Mouse (Mus musculus) left cerebral cortex, postnatal 36 days (tissue): ENCODE data around the gene Ugt1a8. TPM values are rescaled to one million over a fixed set of nuclear protein-coding genes. Genes with fewer than 3 reads are reported as not detected.
"Not testable (repeated sequence)": the region's sequence is repeated elsewhere in the genome, so short reads cannot be mapped to it uniquely, and the experiment has no call there.

ENCODE experiments used
- DNase-seq, 2 experiments: peaks; one replicate each; pipeline ENCODE4 v3.0.0; 2021 to 2022; ENCODE audit warnings: low spot score in 2 of 2, mixed read lengths in 1 of 2
- intact Hi-C: fragments of 180-260 bp; cut with DNase I; formaldehyde crosslinking; loops from one replicate; pipeline ENCODE4 v1.15.1; 2025
- total RNA-seq, 2 experiments: library from RNA; stranded (reverse); gene quantifications; 2 replicates each; pipeline ENCODE4 v1.2.3; 2021

Ugt1a8 gene
- total RNA-seq, 2 experiments from 2014 or later = not detected

- DNase-seq = no peak
- intact Hi-C loops = no loop called here
Observed at GRCm38 (mm10) chr1:88104667-88105430, 17.2 kb downstream of the Ugt1a8 start.

DNA sequence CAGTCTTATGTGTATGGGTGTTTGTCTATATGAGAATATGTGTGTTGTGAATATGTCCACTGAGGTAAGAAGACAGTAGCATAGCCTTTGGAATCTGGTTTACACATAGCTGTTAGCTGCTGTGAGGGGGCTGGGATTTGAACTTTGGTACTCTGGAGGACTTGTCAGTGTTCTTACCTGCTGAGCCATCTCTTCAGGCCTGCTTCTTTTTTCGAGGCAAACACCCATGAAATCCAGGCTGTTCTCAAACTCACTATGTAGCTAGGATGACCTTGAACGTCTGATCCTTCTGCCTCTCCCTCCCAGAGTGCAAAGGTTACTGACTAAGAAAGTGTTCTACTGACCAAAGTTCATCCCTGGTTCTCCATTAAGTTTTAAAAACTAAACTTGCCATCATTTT lies 18.0 kb downstream of the Ugt1a8 start:
- intact Hi-C loops = no loop called here

GRCm38 (mm10) chr1:88109027-88109557 lies 21.5 kb downstream of the Ugt1a8 start:
- intact Hi-C loops, DNase-seq: not testable (repeated sequence)

More for the DNA sequence above, 18.0 kb downstream of the Ugt1a8 start:
- DNase-seq = no peak

- intact Hi-C loops, DNase-seq: not testable (repeated sequence)
Observed at GRCm38 (mm10) chr1:88109604-88110003, 22.0 kb downstream of the Ugt1a8 start.

DNA sequence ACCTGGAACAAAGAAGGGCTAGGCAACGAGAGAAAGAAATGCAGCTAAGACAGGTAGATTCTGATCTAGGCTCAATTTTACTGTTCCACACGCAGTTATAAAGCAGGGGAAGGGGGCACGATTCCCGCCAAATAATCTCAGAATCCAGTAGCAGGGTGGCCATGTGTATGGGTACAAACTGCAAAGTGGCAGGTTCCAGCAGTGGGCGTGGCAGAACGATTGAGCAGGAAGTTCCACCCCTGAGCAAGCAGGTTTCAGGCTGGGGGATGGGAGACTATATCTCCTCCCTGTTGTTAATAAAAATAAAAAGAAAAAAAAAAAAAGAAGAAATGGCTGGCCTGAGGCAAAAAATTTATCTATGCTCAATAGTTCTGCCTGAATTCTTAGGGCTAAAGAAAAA lies 25.2 kb downstream of the Ugt1a8 start:
- intact Hi-C loops, DNase-seq: not testable (repeated sequence)

- intact Hi-C loops = not testable (repeated sequence)
Observed at GRCm38 (mm10) chr1:88120550-88120949, 32.9 kb downstream of the Ugt1a8 start.

DNA sequence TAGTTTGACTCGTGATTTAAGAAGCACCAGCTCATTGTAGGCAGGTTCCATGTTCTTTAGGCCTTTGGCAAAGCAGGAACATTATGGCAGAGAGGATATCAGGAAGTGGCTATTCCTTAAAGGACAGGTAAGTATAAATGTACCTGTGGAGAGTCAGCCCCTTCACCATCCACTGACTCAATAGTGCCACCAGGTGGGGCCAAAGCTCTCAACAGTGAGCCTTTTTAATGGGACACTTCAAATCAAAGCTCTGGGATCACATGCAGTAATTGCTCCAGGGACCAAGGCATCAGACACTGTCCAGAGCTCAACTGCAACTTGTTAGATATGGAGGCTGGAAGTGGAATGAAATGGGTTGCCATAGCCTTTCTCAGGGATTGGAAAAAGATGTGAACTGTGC lies 33.9 kb downstream of the Ugt1a8 start:
- intact Hi-C loops, DNase-seq: not testable (repeated sequence)

More at GRCm38 (mm10) chr1:88120550-88120949, 32.9 kb downstream of the Ugt1a8 start:
- DNase-seq = not testable (repeated sequence)

DNA sequence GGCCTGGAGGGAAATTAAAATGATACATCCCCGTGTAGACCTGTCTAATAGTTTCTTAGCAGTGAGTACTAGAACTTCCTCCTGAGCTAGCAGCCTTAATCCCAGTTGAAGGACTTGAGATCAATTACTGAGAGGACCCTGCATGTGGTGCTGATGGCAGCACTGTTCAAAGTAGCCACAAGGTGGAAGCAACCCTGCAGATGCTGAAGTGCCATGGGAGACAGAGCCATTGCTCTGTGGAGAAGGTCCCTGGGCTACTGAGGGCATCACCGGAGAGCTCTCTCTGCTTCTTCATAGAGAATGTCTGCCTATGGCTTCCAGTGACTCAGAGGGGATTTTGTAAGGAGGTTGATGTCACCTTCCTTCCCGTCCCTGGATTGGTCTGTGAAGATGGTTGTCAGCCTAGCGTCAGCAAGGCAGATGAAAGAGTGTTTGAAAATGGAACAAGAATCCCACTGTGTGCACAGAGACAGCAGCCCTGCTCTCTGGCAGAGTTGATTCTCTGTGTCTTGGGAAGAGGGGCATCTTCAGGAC lies 38.3 kb downstream of the Ugt1a8 start:
- intact Hi-C loops, DNase-seq: not testable (repeated sequence)

- DNase-seq, intact Hi-C loops: not testable (repeated sequence)
Observed at GRCm38 (mm10) chr1:88129091-88129490, 41.5 kb downstream of the Ugt1a8 start.

GRCm38 (mm10) chr1:88130223-88130622 lies 42.6 kb downstream of the Ugt1a8 start:
- DNase-seq, intact Hi-C loops: not testable (repeated sequence)

GRCm38 (mm10) chr1:88133908-88134456 lies 46.4 kb downstream of the Ugt1a8 start:
- intact Hi-C loops = no loop called here
- DNase-seq = no peak

GRCm38 (mm10) chr1:88134457-88135011 lies 46.9 kb downstream of the Ugt1a8 start, which contains the start of gene Ugt1a6a:
Ugt1a6a (plus strand) TSS chr1:88134809.
- intact Hi-C loops, DNase-seq: not testable (repeated sequence)

DNA sequence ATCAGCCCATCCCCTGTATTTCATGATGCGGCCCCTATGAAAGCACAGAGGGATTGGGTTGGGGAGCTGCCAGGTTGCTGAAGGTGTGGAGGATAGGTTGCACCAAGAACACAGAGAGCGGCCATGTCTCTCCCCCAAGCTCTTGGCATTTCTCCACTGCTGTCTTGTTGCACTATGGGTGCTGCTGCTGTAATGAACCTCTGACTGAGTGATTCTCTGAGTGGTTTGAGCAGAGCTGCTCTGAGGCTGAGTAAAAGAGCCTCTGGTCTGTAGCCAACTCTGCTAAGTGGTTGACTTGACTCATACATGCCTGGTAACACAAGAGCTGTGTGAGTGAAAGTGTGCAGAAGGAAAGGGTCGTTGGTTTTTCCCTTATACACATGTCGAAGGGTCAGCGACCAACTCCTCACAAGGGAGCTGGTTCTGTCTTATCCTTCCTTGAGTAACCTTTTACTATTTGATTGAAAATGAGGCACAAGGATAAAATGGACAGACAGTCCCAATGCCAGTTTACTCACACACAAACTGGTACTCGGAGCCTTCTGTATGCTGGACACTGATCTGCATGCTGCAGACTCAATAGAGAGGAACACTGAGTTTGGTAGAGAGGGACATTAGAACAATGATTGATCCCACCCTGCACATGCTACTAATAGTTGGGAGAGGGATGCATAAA lies 47.8 kb downstream of the Ugt1a8 start:
- intact Hi-C loops, DNase-seq: not testable (repeated sequence)

GRCm38 (mm10) chr1:88136646-88137045 lies 49.0 kb downstream of the Ugt1a8 start:
- intact Hi-C loops = no loop called here
- no peak for DNase-seq

DNA sequence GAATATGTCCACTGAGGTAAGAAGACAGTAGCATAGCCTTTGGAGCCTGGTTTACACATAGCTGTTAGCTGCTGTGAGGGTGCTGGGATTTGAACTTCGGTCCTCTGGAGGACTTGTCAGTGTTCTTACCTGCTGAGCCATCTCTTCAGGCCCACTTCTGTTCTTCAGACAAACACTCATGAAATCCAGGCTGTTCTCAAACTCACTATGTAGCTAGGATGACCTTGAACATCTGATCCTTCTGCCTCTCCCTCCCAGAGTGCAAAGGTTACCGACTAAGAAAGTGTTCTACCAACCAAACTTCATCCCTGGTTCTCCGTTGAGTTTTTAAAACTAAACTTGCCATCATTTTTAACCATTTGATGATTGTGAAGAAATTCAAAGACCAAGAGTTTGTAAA lies 49.7 kb downstream of the Ugt1a8 start:
- intact Hi-C loops = no loop called here
- no peak for DNase-seq

- no peak for DNase-seq
- intact Hi-C loops = no loop called here
Observed at GRCm38 (mm10) chr1:88138145-88138544, 50.5 kb downstream of the Ugt1a8 start.

GRCm38 (mm10) chr1:88140492-88140891 lies 52.9 kb downstream of the Ugt1a8 start:
- intact Hi-C loops = loop anchor here (10.0 kb wide), 2 partner anchors 136 to 144 kb away; partner anchors contain the start of gene Usp40

GRCm38 (mm10) chr1:88143966-88144675 lies 56.5 kb downstream of the Ugt1a8 start:
- peak in 1 of 2 experiments; percentile 3 for DNase-seq
- intact Hi-C loops = loop anchor here (10.0 kb wide), 2 partner anchors 139 to 141 kb away; partner anchors contain the start of gene Usp40

More at GRCm38 (mm10) chr1:88140492-88140891, 52.9 kb downstream of the Ugt1a8 start:
- DNase-seq = not testable (repeated sequence)

- DNase-seq = not testable (repeated sequence)
- intact Hi-C loops = loop anchor here (10.0 kb wide), 2 partner anchors 140 kb away; partner anchors contain the start of gene Usp40
Observed at GRCm38 (mm10) chr1:88145278-88145677, 57.7 kb downstream of the Ugt1a8 start.
